Mouse (Mus musculus) spleen, adult 2 months (tissue): ENCODE measurements around the gene Ern1.

Experiments used
- CTCF ChIP-seq: fragments of 200-500 bp; IDR thresholded peaks from 2 replicates; pipeline ENCODE4 v1.5.1; 2011; ENCODE audit warnings: mild to moderate bottlenecking, inconsistent platforms; ENCODE audit not compliant: insufficient read depth, insufficient read length, insufficient replicate concordance; ENCODE audit errors: extremely low read depth
- POLR2A ChIP-seq: fragments of 200-500 bp; IDR thresholded peaks from 2 replicates; pipeline ENCODE4 v1.6.1; 2011; ENCODE audit warnings: low read depth, low read length, inconsistent platforms

DNA sequence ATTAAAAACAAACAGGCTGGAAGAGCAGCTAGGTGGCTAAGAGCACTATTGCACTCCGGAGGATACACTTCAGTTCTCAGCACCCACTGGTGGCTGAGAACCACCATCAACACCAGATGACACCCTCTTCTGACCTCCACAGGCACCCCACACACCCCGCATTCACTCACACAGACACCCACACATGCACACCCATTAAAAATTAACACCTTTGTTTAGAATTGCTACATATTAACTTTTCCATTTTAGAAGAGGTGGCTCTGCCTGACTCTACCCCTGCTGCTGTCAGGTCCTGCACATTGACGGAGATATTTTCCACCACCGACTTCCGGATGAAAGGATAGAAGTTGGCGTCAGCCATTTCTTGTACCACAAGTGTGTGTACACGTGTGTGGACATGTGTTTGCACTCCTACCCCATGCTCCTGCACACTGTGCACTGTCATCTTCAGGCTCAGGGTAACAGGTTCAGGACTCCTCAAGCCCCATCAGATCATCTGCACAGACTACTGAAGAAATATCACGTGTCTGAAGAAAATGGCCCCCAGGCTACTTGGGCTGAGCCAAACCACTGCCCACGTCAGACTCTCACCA lies 48.1 kb upstream of the Ern1 start:
- TF ChIP-seq POLR2A (no peak), CTCF (no peak)
